Mouse (Mus musculus) c-Kit-positive CD71-negative TER-119-negative erythroid progenitor cells, embryonic 14.5 days (primary cell): ENCODE data around the gene Tymp.

Source experiments
- DNase-seq: peaks from one replicate; pipeline ENCODE4 v3.0.0-alpha.2; 2013; ENCODE audit warnings: low read depth

Tymp gene

GRCm38 (mm10) chr15:89376957-89377356 is at the start of gene Tymp:
Gene Tymp, minus strand, starts transcription at chr15:89377039.
- no peak for DNase-seq

GRCm38 (mm10) chr15:89425711-89426121 is 48.9 kb upstream of the Tymp start, which contains the start of gene Cpt1b:
Gene Cpt1b, minus strand, starts transcription at chr15:89425863.
- no peak for DNase-seq

- DNase-seq = no peak
These were observed 47.8 kb upstream of the Tymp start for GRCm38 (mm10) chr15:89424621-89425020.

DNA sequence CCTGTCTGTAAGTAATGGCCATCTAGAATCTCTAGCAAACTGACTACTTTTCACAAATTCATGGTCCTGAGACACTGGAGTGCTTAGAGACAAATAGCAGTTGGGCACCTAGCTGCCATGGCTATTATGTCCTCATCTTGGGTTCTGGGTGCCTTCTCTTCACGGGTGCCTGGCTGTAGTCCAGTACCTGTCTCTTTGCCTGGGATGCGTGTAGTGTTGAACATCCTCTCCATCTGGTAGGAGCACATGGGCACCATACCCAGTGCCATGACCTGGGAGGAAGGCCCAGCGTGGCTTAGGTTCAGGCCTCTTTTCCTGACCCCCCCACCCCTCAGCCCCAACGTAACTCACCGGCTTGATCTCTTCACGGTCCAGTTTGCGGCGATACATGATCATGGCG is 45.1 kb upstream of the Tymp start:
- no peak for DNase-seq

DNA sequence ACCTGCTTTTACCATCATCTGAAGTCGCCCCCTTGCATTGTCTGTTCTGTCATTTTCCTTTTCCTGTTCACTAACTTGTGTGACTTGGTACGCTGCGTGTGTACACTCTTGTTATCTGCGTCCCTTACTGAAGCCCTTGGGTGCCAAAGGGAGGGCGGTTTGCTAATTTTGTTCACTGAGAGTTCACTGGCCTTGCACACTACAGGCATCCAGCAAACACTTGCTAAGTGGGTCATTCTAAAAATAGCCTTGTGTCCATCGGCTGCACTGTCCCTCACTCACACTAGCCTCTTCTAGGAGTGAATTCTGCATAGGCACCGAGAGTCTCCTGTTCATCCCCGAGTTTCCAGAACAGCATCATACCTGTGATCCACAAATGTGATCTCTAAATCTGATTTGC is 38.4 kb upstream of the Tymp start:
- DNase-seq = no peak

GRCm38 (mm10) chr15:89410118-89410517 is 33.3 kb upstream of the Tymp start, which contains the start of gene Syce3:
Gene Syce3, minus strand, starts transcription at chr15:89410503.
- DNase-seq = no peak

DNA sequence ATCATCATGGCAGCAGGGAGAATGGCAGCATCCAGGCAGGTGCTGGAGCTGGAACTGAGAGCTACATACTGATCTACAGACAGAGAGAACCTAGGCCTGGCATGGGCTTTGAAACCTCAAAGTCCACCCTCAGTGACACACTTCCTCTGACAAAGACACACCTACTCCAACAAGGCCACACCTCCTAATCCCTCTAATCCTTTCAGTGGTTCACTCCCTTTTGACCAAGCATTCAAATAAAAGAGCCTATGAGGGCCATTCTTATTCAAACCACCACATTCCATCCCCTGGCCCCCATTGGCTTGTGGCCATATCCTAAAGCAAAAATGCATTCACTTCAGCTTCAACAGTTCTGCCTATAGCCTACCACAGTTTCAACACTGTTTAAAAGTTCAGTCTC is 29.9 kb upstream of the Tymp start:
- DNase-seq = no peak

DNA sequence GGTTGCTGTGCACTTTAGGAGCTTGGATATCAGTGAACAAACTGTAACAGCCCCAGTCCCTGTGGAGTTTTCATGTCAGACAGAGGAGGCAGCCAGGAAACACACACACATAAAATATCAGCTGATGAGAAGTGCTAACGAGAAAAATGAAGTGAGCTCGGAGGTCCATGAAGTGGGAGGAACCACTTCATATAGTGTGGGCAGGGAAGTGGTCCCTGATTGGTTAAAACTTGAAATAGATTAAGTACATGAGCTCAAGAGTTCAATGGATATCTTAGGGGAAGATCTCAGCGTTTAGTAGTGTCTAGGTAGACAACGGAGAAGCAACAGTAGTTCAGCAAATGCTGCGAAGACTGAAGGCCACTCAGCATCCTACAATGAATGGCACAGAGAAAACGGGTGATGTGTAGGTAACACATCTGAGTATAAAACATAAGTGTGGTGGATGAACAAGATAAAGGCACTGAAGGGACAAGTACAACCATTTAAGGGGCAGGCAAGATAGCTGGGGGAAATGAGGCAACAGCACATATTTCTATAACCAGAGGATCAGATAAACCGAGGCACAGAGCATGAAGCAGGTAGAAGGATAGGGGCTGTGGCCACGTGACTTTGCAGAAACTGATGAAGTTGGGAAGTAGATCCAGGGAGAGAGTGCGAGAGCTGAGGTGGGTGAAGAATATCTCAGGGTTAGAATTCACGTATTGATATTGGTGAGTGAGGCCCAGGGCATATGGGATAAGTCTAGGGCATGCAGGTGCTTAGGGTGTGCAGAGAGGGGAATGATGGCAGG is 28.2 kb upstream of the Tymp start:
- no peak for DNase-seq

DNA sequence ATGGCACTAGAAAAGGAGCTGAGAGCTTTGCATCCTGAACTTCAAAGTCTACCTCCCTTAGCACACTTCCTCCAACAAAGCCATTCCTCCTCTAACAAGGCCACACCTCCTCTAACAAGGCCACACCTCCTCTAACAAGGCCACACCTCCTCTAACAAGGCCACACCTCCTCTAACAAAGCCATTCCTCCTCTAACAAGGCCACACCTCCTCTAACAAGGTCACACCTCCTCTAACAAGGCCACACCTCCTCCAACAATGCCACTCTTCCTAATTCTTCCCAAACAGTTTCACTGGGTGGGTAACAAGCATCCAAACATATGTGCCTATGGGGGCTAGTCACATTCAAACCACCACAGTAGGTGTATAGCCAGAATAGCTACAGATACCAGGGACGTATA is 25.6 kb upstream of the Tymp start:
- no peak for DNase-seq

DNA sequence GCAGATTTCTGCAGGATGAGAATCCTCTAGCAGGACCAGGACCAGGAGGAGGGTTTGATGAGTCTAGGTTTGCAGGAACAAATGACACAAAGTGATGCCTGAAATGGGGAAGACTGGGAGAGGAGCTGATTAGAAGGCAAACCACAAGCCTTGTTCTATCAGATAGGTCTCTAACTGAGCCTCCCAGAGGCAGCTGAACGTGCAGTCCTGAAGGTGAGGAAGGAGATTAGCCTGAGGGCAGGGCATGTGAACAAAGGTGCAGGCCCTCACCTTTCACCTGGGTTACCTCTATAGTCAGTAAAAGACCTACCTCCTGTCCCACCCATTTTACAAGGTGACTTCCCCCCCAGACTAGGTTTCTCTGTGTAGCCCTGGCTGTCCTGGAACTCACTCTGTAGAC is 22.9 kb upstream of the Tymp start:
- no peak for DNase-seq

DNA sequence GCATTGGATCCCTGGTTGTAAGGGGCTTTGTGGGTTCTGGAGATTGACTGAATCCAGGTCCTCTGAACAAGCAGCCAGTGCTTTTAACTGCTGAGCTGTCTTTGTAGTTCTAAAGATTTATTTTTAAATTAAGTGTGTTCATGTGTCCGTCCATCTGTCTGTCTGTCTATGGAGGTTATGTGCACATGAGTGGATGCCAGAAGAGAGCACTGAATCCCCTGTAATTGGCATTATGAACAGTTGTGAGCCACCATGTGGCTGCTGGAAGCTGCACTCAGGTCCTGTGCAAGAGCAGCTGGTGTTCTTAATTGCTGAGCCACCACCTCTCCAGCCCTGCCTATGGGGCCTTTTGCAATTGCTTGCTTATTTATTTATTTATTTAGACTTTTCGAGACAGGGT is 21.3 kb upstream of the Tymp start:
- no peak for DNase-seq

DNA sequence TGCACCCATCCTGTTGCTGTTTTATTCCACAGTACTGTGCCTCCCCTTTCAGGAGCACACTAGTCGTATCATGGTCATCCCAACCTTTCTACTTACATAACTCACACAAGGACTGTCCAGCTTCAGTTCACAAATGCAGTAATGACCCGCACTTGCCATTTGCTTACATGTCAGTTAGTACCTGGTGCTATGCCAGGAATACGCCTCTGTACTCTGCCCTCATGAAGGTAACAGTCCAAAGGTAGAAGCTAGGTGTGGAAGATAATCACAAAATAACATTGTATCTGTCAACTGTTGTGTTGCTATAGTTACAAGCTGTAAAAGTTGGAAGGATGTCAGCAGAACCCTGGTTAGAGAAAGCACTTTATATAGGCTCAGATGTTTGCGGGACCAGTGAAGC is 20.0 kb upstream of the Tymp start:
- DNase-seq = no peak

DNA sequence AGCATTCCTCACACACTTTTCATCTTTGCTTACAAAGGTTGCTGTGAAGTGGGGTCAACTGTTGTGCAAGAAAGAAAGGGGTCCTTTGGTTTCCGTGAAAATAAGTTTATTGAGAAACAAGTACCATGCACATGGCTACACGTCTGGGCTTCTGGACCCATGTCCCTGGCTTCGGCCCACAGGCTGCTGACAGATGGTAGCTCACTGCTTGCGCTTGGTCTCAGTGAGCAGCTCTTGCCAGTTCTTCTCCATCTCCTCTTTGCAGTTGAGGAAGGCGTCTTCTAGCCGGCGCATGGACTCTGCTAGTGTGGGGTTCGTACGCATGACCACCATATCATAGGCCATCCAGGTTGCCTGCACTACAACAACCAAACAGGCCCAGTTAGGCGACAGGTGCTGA is 13.2 kb upstream of the Tymp start:
- no peak for DNase-seq

DNA sequence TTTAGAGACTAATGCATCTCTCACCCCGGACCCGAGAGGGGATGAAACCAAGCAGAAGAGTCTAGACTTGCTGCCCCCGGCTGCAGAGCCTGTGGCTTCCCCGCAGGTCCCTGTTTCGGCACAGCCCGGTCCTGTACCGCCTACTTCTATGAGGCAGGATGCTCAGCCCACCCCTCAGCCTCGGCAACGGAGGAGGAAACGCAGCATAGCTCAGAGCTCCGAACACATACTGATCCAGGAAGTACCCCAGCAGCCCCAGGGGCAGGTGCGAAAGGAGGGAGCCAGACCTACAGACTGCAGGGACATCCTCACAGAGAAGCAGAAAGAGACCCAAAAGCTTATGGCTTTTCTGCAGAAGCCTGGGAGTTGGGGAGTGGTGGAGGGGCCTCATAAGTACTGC is 10.3 kb upstream of the Tymp start:
- DNase-seq = no peak

- DNase-seq = no peak
These were observed 7.8 kb upstream of the Tymp start, which contains the start of gene Klhdc7b for GRCm38 (mm10) chr15:89384617-89385016. Gene Klhdc7b, plus strand, starts transcription at chr15:89384917.

DNA sequence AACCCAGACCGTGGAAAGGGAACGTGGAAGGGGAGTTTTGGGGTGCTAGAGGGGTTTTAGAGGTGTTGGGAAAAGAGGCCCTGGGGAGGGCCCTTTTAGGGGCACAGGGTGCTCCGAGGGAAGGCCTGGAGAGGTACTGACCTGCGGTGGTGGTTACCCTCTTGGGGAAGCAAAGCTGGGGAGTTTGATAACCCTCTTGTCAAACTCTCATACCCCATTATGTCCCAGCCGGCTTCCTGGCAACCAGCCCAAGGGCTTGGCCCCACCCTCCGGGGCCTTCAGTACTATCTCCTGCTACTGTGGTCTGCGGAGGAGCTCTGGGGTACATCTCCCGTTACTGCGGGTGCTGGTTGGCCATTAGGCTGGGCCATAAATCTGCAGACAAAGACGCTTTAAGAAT is 2.6 kb upstream of the Tymp start:
- no peak for DNase-seq

DNA sequence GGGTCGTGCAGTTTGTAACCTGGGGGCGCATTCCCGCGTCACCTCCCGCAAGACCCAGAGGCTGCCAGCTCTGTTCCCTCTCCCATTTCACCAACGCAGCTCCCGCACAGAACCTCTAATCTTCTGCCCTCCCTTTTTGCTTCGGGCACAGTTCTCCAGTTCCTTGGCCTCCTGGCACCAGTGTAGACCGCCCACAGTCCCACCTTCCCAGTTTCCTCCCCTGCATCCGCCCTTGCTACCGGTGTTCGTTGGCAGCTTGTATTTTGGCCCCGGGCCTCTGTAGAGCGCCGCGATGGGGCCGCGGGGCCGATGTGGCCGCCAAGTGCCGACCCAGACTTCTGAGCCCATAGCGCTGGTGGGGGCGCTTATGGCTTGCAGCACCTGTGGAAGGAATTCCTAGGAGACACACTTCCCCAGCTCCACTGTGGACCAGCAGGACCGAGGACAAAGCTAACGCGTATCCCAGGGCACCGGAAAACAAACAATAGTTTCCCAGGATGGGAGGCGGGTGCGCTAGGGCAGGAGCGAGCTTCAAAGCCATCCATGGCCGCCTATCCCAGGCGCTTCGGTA is 2.1 kb upstream of the Tymp start, which contains the start of gene Odf3b:
Gene Odf3b, minus strand, starts transcription at position 452 of the 571 bp plus-strand sequence.
- no peak for DNase-seq

DNA sequence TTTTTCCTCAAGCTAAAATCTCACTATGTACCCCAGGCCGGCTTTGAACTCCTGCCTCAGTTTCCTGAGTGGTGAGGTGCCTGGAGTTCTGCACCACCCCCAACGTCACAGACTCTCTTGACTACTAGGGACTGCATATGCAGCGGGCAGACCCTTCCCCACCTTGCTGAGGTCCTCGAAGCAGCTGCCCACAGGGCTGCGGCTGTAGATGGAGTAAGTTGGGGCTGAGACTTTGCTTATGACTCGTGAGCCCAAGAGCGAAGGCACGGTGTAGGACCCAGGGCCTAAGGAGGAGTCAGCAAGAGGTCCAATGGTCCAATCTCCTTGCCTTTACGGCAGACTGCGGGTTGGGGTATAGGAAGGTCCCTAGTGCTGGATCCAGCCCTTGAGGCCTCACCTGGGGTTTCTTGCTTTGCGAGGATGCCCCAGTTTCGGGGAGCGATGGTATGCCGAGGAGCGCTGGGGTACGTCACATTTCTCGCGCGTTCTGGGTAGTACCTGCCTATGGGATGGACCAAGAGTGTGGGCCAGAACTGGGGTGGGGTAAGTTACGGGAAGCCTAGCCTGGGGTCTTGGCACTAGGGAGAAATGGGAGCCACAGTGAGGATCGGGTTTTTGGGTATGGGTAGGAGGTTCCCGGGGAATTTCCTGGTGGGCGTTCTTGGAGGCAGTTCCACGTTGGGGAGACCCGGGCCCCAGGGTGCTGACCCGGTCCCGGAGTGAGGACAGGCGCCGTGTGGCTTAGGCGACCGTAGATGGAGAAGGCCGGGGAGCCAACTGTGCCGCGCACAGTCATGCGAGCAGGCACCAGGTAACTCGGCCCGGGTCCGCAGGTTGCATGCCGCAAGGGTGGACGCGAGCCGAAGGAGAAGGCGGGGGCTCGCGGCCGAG is 1.3 kb upstream of the Tymp start:
- DNase-seq = no peak

- DNase-seq = no peak
These were observed 523 bp upstream of the Tymp start for GRCm38 (mm10) chr15:89377362-89377761.

DNA sequence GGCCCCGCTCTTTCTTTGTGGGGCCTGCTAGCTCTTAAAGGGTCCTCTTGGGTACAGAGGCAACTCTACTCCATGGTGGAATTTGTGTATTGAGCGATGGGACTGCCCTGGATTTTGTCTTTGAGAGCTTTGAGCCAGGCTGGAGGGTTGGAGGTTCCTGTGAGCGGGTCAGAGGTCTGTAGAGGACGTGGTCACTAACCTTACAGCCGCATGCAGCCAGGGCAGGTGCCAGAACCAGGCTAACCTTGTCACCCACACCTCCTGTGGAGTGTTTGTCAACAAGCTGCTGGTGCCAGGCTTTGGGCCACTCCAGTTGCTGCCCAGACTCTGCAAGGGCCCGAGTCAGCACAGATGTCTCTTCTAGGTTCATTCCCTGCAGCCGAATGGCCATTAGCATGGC is 799 bp downstream of the Tymp start:
- no peak for DNase-seq

DNA sequence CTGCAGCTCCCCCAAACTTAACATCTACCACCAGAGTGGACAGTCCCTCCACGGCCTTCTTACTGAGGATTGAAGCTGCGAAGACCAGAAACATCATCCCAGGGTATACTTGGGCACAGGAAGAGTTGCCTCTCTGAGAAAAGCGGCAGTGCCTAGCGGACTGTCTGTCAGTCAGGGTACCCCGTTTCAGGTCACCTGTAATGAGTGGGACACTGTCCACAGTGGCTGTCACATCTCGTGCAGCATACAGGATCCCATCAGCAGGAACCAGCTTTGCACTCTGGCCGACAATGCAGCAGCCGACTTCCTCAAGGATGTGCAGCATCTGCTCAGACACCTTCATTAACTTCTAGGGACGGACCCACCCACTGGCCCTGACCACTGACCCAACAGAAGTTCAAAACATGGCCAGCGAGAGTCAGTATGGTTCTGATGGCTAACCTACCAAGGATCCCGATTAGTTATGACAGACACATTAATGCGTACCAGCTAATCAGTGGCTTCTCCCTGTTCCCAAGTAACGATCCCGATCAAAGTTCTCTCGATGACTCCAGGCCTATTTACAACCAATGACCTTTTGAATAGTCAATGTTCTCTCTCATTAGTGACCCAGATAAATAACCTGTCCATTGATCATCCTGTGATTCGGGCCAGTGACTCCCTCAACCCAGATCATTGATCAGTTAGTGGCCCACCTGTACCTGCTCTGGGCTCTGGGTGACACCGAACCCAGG is 1.9 kb downstream of the Tymp start:
- no peak for DNase-seq

DNA sequence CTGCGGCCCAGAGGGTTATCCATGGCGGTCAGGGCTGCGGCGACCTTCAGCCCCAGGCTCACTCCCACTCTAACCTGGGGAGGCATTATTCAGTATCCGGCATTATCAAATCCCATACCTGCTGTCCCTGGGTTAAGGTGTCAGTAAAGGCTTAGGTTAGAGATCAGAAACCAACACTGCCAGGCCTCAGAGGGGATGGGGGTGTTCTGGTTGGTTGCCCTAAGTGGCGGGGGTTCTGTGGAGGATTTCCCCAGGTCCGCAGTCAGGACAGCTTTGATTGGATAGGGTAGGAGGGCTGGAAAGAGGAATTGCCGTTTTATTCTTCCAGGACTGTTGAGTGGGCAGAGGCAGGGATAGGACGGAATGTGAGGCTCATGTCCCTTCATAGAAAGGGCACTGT is 2.5 kb downstream of the Tymp start:
- DNase-seq = no peak
